Mouse (Mus musculus) cerebellum, postnatal 10 days (tissue): Measurements from ENCODE around the gene Elovl6.

Experiments
- DNase-seq, 2 experiments: peaks; one replicate each; pipeline ENCODE4 v3.0.0; 2021; ENCODE audit warnings: mixed read lengths in 2 of 2

The Elovl6 gene

DNA sequence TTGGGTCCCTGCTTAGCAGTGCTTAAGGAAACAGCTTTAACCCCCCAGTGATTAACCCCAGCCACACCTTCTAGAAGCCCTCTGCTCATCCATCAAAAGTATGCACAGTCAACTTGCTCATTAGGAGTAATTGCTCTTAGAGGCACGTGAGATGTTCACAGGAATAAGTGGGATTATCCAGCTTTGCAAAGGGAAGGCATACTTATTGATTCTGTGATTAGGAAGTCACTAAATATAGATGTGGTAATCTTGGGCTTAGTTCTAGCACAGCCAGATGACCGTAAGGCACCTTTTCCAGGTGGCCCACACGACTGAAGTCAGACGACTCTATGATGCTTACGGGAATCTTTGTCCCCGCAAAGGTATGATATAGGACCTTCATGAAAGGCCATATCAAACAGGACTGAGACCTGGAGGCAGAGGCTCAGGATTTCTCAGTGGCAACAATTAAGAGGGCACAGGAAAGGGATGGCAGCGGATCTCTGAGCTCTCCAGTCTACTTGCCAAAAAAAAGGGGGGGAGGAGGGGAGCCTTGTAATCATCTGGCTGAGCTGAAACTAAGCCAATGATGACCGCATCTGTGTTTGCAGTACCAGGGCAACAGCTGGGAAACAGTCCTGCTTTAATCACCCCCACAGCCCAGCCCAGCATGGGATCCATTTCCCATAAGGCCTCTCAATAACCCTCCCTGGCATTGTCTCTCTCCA, 117.6 kb downstream of the Elovl6 start:
- peak; percentile 58 to 62 for DNase-seq

- no peak for DNase-seq
Observed at GRCm38 (mm10) chr3:129650293-129650612, 118.1 kb downstream of the Elovl6 start.

DNA sequence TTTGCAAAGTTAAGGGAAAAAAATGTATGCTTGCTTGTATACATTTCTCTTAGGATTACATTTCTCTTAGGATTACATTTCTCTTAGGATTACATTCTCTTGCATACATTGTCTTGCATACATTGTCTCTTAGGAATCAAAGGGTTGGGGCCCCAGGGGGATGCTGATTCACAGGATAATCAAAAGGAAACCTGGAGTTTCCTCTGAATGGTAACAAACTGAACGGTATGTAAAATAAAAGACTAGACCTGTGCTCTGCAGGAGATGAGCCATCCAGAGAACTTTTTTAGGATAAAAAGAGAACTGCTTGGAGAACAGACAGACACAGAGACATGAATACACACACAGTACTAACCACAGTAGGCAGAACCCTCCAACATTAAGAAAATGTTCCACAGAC, 118.8 kb downstream of the Elovl6 start:
- no peak for DNase-seq

DNA sequence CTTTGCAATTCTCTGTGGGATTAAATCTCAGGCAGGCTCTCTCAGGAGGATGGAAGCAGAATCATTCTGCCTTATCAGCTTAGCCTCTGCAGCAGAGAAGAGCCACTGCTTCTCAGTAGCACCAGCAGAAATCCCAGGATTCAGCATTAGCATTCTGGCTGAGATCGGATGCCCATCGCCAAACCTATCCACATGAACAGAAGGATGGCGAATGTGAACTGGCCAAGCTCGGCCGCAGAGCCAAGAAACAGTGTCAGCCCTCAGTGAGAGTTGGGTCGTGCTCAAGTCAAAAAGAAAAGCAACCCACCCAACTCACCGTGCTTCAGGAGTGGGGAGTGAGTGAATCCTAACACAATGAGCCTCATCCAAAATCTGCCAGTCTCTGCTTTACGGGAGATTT, 119.6 kb downstream of the Elovl6 start:
- peak; percentile 83 to 88 for DNase-seq

GRCm38 (mm10) chr3:129652476-129652875, 120.3 kb downstream of the Elovl6 start:
- peak; percentile 70 to 77 for DNase-seq

GRCm38 (mm10) chr3:129656540-129656939, 124.4 kb downstream of the Elovl6 start:
- DNase-seq, result peak; percentile 65 to 76

DNA sequence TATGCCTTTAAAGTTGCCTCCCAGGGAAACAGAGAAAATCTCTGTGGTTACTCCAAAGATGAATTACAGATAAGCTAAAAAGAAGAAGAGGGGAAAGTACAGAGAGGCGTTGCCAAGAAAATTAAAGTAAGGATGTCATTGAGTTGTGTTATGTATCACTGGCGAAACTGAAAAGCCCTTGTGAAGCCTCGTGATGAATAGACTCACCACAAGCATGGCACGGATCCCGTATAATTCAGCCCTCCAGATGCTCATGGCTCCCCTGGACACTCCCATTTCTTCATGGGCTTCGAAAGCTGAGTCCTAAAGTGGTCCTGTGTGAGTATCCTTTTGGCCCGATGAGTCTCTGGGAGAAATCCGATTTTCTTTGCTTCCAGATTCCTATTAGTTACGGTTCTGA, 125.1 kb downstream of the Elovl6 start:
- DNase-seq, result peak in 1 of 2 experiments; percentile 37

DNA sequence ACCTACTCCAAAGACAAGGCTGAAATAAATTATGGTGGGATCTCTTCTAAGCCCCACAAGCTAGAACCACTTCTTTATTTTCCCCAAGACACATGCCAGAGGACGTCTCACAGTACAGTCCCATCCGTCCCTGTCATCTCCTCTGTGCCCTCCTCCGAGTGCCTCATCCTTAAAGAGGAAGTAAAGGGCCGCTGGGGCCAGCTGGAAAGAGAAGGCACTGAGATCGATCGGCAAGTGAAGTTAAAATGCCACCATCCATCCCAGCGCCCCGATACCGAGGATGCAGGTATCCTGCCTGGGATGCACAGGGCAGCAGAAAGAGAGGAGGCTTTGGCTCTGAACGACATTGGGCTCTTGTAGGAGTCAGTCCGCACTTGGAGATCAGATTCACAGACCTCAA, 125.6 kb downstream of the Elovl6 start:
- DNase-seq, result no peak

DNA sequence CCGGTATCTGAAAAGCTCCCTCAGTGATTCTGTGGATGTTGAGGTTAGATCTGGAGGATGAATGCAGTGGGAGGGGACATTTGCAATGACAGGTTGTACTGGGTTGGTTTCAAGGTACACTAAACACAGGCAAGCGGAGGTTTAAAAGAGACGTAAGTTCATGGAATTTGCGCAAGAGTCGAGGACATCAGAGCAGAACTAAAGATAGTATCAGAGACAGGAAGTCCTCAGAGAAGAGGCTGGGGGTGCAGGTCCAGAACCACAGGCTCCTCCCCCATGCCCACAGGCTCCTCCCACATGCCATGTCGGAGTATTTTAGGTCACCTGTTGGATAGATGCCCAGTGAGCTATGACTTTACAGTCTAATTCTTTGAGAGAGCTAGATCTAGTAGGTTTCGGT, 126.6 kb downstream of the Elovl6 start:
- no peak for DNase-seq

DNA sequence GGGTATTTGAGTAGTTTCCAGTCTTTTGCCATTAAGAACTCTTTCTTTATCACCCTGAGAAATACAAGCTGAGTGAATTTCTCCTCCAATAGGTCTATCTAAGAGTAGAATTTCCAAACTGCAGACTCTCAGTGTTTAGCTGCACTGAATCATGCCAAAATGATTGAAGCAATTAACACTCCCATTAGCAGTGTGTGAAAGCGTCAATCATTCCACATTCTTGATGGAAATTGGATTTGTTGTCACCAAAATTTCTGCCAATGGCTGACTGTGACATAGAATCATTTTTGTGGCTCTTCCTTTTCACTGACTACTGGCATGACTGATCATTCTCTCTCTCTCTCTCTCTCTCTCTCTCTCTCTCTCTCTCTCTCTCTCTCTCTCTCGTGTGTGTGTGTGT, 131.8 kb downstream of the Elovl6 start:
- DNase-seq, result no peak

GRCm38 (mm10) chr3:129675923-129676322, 143.8 kb downstream of the Elovl6 start:
- no peak for DNase-seq

DNA sequence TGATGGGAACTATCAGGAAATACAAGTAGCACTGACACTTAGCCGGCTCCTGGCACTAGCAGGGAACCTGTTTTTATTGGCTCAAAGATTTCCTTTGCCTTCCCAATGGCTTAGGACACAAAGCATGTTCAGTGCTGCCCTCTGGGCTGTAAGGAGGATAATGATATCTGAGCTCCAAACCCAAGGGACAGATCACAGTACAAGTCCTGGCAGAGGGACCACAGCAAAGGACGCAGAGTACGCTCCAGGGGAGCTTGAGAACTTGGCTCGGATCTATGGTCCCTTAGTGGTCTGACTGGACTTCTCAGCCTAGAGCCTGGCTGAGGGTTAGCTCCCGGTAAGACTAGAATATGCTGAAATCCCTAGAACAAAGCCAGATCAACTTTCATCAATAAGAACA, 148.1 kb downstream of the Elovl6 start:
- peak; percentile 57 to 64 for DNase-seq

DNA sequence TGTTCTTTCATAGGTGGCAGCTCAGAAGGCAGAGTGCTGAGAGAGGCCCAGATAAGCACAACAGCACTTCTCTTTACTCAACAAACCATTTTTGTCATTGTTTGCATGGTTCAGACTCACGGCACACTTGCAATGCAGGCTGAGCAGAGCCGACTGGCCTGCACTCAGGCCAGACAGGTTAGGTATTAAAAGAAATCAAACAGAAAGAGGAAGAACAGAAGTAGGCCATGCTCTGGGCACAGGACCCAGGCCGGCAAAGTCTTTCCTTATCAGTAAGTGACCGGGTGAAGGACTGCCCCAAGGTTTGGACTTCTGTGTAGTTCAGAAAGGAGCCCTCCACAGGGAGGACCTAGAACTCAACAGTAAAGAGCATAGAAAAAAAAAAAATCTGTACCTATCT, 149.7 kb downstream of the Elovl6 start:
- no peak for DNase-seq

DNA sequence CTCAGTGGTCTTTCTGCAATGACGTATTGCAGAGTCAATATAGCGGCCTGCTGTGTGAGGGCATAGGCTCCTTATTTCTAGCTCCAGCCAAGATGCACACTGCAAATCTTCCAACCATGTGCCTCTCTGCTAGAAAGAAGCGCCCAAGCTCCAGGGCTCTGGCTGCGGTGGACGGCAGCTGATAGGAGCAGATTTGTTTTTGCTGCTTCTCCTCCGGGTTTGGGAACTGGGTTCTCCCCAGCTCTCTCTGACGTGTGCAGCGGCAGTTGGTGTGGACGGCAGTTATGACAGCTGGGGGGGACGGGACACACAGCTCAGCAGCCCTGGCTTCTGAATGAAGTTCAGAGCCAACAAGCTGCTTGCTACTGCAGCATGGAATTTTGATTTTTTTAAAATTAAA, 150.2 kb downstream of the Elovl6 start:
- peak; percentile 59 to 60 for DNase-seq

- DNase-seq, result peak; percentile 52 to 58
Observed at GRCm38 (mm10) chr3:129683060-129683679, 151.0 kb downstream of the Elovl6 start.

DNA sequence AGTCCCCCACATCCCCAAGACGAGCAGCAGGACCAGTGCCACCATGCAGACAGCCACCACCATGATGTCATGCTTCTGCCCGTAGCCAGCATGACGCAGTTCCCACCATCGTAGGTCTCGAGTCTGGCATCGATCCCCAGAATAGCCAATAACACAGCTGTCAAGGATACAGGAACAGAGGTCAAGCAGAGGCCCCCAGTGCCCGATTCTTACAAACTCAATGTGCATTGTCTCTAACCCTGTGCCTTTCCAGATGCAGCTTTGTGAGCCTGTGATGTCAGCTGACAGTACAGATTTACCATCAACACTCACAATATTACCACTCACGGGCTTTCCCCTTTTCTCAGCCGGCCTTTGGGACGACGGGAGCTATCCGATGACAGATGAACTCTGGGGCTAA, 154.0 kb downstream of the Elovl6 start:
- DNase-seq, result no peak

- peak; percentile 86 to 92 for DNase-seq
Observed at GRCm38 (mm10) chr3:129686698-129687333, 154.7 kb downstream of the Elovl6 start.

GRCm38 (mm10) chr3:129687429-129687828, 155.3 kb downstream of the Elovl6 start:
- no peak for DNase-seq
